Mouse (Mus musculus) hindbrain, embryonic 14.5 days (tissue): ENCODE results near the gene Hmga1b. TPM values are rescaled to one million over a fixed set of nuclear protein-coding genes. Genes with fewer than 3 reads are reported as not detected.

Source experiments
- ATAC-seq: fragments of 200-750 bp; cut with Nextera tagmentation; 2 replicates; pipeline ENCODE4 v1.8.0; 2017; ENCODE audit warnings: moderate number of reproducible peaks, mild to moderate bottlenecking, moderate TSS enrichment, moderate library complexity; ENCODE audit not compliant: low FRiP score
- DNase-seq: peaks from one replicate; pipeline ENCODE4 v3.0.0-alpha.2; 2015; ENCODE audit warnings: low spot score
- H3K27ac ChIP-seq: fragments of 300-500 bp; sonication (generic); 2 replicates; pipeline ENCODE4 v1.5.1; 2014; ENCODE audit warnings: mild to moderate bottlenecking, moderate library complexity
- H3K27me3 ChIP-seq: fragments of 300-500 bp; sonication (generic); 2 replicates; pipeline ENCODE4 v1.6.1; 2014; ENCODE audit warnings: mild to moderate bottlenecking, low read length, mixed read lengths; ENCODE audit not compliant: control insufficient read depth, insufficient read depth
- H3K36me3 ChIP-seq: fragments of 300-500 bp; sonication (generic); replicated peaks from 2 replicates; pipeline ENCODE4 v1.6.1; 2014; ENCODE audit not compliant: control insufficient read depth, insufficient read depth
- H3K4me1 ChIP-seq: fragments of 300-500 bp; sonication (generic); replicated peaks from 2 replicates; pipeline ENCODE4 v1.6.1; 2014; ENCODE audit warnings: antibody characterized with exemption, low read length, mixed read lengths; ENCODE audit not compliant: control insufficient read depth, insufficient read depth
- H3K4me2 ChIP-seq: fragments of 300-500 bp; sonication (generic); replicated peaks from 2 replicates; pipeline ENCODE4 v1.6.1; 2014; ENCODE audit warnings: mild to moderate bottlenecking, moderate library complexity
- H3K4me3 ChIP-seq: fragments of 300-500 bp; sonication (generic); replicated peaks from 2 replicates; pipeline ENCODE4 v1.5.1; 2014; ENCODE audit warnings: mild to moderate bottlenecking, low read length
- H3K9ac ChIP-seq: fragments of 300-500 bp; sonication (generic); 2 replicates; pipeline ENCODE4 v1.6.1; 2014
- H3K9me3 ChIP-seq: fragments of 300-500 bp; sonication (generic); 2 replicates; pipeline ENCODE4 v1.6.1; 2016; ENCODE audit warnings: low read length; ENCODE audit not compliant: control insufficient read depth
- WGBS: fragments of 180-500 bp; shearing (Covaris S2); extraction: QIAGEN DNeasy Blood & Tissue Kit; methylation state at CpG from one replicate; pipeline ENCODE4 v1.1.7; 2014; 5-methylcytosine and 5-hydroxymethylcytosine counted together
- polyA plus RNA-seq: library from polyadenylated mRNA; unstranded; fragments of >200 nt; fragmentation: Nextera tagmentation; extraction: Ambion mirVana; gene quantifications from 2 replicates; pipeline ENCODE4 v1.2.1, GENCODE M21; 2014

Gene Hmga1b
- polyA plus RNA-seq, 1 experiment from 2014 or later = 2.2 TPM

GRCm38 (mm10) chr11:120730331-120730870, 32.2 kb upstream of the Hmga1b start:
- no peak overlapping the region for H3K9ac ChIP-seq
- H3K4me1 ChIP-seq = peaks cover 9% of the 10 kb centered on the region
- H3K4me2 ChIP-seq = no peak overlapping the region
- no peak overlapping the region for H3K27ac ChIP-seq
- 88% methylated on average over 10 of the region's 10 CpGs for WGBS
- H3K36me3 ChIP-seq = peaks cover under 1% of the 10 kb centered on the region
- no peak for ATAC-seq
- H3K9me3 ChIP-seq = no peaks in the 10 kb centered on the region
- DNase-seq = no peak
- no peaks in the 10 kb centered on the region for H3K27me3 ChIP-seq
- H3K4me3 ChIP-seq = no peak overlapping the region

- Histone ChIP-seq H3K9me3 (no peaks in the 10 kb centered on the region), H3K9ac (no peak overlapping the region), H3K4me3 (no peak overlapping the region), H3K4me2 (no peak overlapping the region), H3K27me3 (no peaks in the 10 kb centered on the region), H3K4me1 (peaks cover 5% of the 10 kb centered on the region), H3K27ac (no peak overlapping the region), H3K36me3 (no peaks in the 10 kb centered on the region)
- no peak for ATAC-seq
- no peak for DNase-seq
- WGBS = 88% methylated on average over 1 of the region's 1 CpGs
Measured at GRCm38 (mm10) chr11:120731395-120731794, 31.2 kb upstream of the Hmga1b start.

- DNase-seq (no peak), ATAC-seq (no peak)
- H3K4me2 ChIP-seq = no peak within 1 kb of the TSS
- H3K36me3 ChIP-seq = no peaks in the 10 kb centered on the region
- no peak within 1 kb of the TSS for H3K4me3 ChIP-seq
- H3K27ac ChIP-seq = no peak within 1 kb of the TSS
- no peaks in the 10 kb centered on the region for H3K9me3 ChIP-seq
- H3K27me3 ChIP-seq = no peaks in the 10 kb centered on the region
- no peaks in the 10 kb centered on the region for H3K4me1 ChIP-seq
- no peak within 1 kb of the TSS for H3K9ac ChIP-seq
- WGBS = 86% methylated on average over 12 of the region's 12 CpGs
Measured at GRCm38 (mm10) chr11:120731858-120732680, 30.5 kb upstream of the Hmga1b start, which contains the start of gene Cbr2. Cbr2 (minus strand) TSS chr11:120732114.

GRCm38 (mm10) chr11:120733521-120733920, 29.1 kb upstream of the Hmga1b start:
- DNase-seq (no peak), ATAC-seq (no peak)
- no peaks in the 10 kb centered on the region for H3K9me3 ChIP-seq
- no peaks in the 10 kb centered on the region for H3K4me1 ChIP-seq
- H3K27ac ChIP-seq = no peak overlapping the region
- no peak overlapping the region for H3K4me3 ChIP-seq
- H3K27me3 ChIP-seq = no peaks in the 10 kb centered on the region
- 55% methylated on average over 6 of the region's 6 CpGs for WGBS
- H3K9ac ChIP-seq = no peak overlapping the region
- no peak overlapping the region for H3K4me2 ChIP-seq
- H3K36me3 ChIP-seq = no peaks in the 10 kb centered on the region

GRCm38 (mm10) chr11:120736424-120736823, 26.2 kb upstream of the Hmga1b start:
- Histone ChIP-seq H3K9me3 (no peaks in the 10 kb centered on the region), H3K4me2 (no peak overlapping the region), H3K4me3 (no peak overlapping the region), H3K27ac (no peak overlapping the region), H3K27me3 (no peaks in the 10 kb centered on the region), H3K9ac (no peak overlapping the region), H3K4me1 (no peaks in the 10 kb centered on the region), H3K36me3 (no peaks in the 10 kb centered on the region)
- 79% methylated on average over 6 of the region's 6 CpGs for WGBS
- DNase-seq (no peak), ATAC-seq (no peak)

- Histone ChIP-seq H3K9ac (no peak overlapping the region), H3K9me3 (no peaks in the 10 kb centered on the region), H3K36me3 (no peaks in the 10 kb centered on the region), H3K4me1 (no peaks in the 10 kb centered on the region), H3K27me3 (no peaks in the 10 kb centered on the region), H3K4me3 (no peak overlapping the region), H3K27ac (no peak overlapping the region), H3K4me2 (no peak overlapping the region)
- 91% methylated on average over 5 of the region's 5 CpGs for WGBS
- ATAC-seq (no peak), DNase-seq (no peak)
Measured at GRCm38 (mm10) chr11:120740981-120741380, 21.6 kb upstream of the Hmga1b start.

- H3K27ac ChIP-seq = no peak overlapping the region
- no peaks in the 10 kb centered on the region for H3K36me3 ChIP-seq
- no peak for ATAC-seq
- H3K4me3 ChIP-seq = no peak overlapping the region
- H3K9ac ChIP-seq = no peak overlapping the region
- H3K9me3 ChIP-seq = no peaks in the 10 kb centered on the region
- H3K4me2 ChIP-seq = no peak overlapping the region
- no peaks in the 10 kb centered on the region for H3K27me3 ChIP-seq
- 83% methylated on average over 7 of the region's 7 CpGs for WGBS
- no peak for DNase-seq
- no peaks in the 10 kb centered on the region for H3K4me1 ChIP-seq
Measured at GRCm38 (mm10) chr11:120744121-120744701, 18.4 kb upstream of the Hmga1b start.

- Histone ChIP-seq H3K4me2 (no peak overlapping the region), H3K27ac (no peak overlapping the region), H3K27me3 (no peaks in the 10 kb centered on the region), H3K4me3 (no peak overlapping the region), H3K4me1 (no peaks in the 10 kb centered on the region), H3K9me3 (no peaks in the 10 kb centered on the region), H3K9ac (no peak overlapping the region), H3K36me3 (no peaks in the 10 kb centered on the region)
- DNase-seq = no peak
- ATAC-seq = no peak
- 87% methylated on average over 4 of the region's 4 CpGs for WGBS
Measured at GRCm38 (mm10) chr11:120747974-120748373, 14.6 kb upstream of the Hmga1b start.

- no peaks in the 10 kb centered on the region for H3K4me1 ChIP-seq
- DNase-seq (no peak), ATAC-seq (no peak)
- H3K9me3 ChIP-seq = no peaks in the 10 kb centered on the region
- H3K4me3 ChIP-seq = no peak overlapping the region
- H3K36me3 ChIP-seq = no peaks in the 10 kb centered on the region
- WGBS = 62% methylated on average over 8 of the region's 8 CpGs
- no peak overlapping the region for H3K9ac ChIP-seq
- H3K4me2 ChIP-seq = no peak overlapping the region
- H3K27me3 ChIP-seq = no peaks in the 10 kb centered on the region
- H3K27ac ChIP-seq = no peak overlapping the region
Measured at GRCm38 (mm10) chr11:120749430-120749829, 13.2 kb upstream of the Hmga1b start.
